Mouse (Mus musculus) heart, embryonic 14.5 days (tissue): ENCODE measurements around the gene Med14. TPM values are rescaled to one million over a fixed set of nuclear protein-coding genes. Genes with fewer than 3 reads are reported as not detected.

Source experiments
- ATAC-seq: fragments of 200-750 bp; cut with Nextera tagmentation; 2 replicates; pipeline ENCODE4 v1.8.0; 2017; ENCODE audit warnings: low read depth, moderate TSS enrichment; ENCODE audit not compliant: insufficient number of reproducible peaks, insufficient read depth, low FRiP score
- H3K27ac ChIP-seq, 2 experiments: fragments of 200-500 bp in 1 of 2; fragments of 300-500 bp in 1 of 2; sonication (generic) in 1 of 2; replicated peaks in 1 of 2; 2 replicates each; pipeline ENCODE4 v1.5.1; 2012 to 2014; ENCODE audit warnings: low read depth in 2 of 2, low read length in 2 of 2, control low read depth in 1 of 2, mild to moderate bottlenecking in 1 of 2, mixed read lengths in 1 of 2; ENCODE audit not compliant: control insufficient read depth in 1 of 2, insufficient read depth in 1 of 2
- H3K27me3 ChIP-seq: fragments of 300-500 bp; sonication (generic); 2 replicates; pipeline ENCODE4 v1.6.1; 2014; ENCODE audit warnings: mild to moderate bottlenecking, low read length, control low read depth; ENCODE audit not compliant: control insufficient read depth, insufficient read depth
- H3K36me3 ChIP-seq: fragments of 300-500 bp; sonication (generic); 2 replicates; pipeline ENCODE4 v1.6.1; 2014; ENCODE audit warnings: mild to moderate bottlenecking, control low read depth, low read length, mixed read lengths; ENCODE audit not compliant: control insufficient read depth, insufficient read depth
- H3K4me1 ChIP-seq, 2 experiments: fragments of 200-500 bp in 1 of 2; fragments of 300-500 bp in 1 of 2; sonication (generic) in 1 of 2; 2 replicates each; pipeline ENCODE4 v1.6.1; 2012 to 2014; ENCODE audit warnings: low read length in 2 of 2, control low read depth in 1 of 2, mixed read lengths in 1 of 2; ENCODE audit not compliant: control insufficient read depth in 2 of 2, insufficient read depth in 2 of 2
- H3K4me2 ChIP-seq: fragments of 300-500 bp; sonication (generic); 2 replicates; pipeline ENCODE4 v1.6.1; 2014; ENCODE audit warnings: mild to moderate bottlenecking, low read length
- H3K4me3 ChIP-seq, 2 experiments: fragments of 200-500 bp in 1 of 2; fragments of 300-500 bp in 1 of 2; sonication (generic) in 1 of 2; 2 replicates each; pipeline ENCODE4 v1.5.1; 2012 to 2014; ENCODE audit warnings: low read length in 2 of 2, mild to moderate bottlenecking in 2 of 2, control low read depth in 1 of 2, low read depth in 1 of 2, moderate library complexity in 1 of 2; ENCODE audit not compliant: control insufficient read depth in 1 of 2, insufficient read depth in 1 of 2
- H3K9ac ChIP-seq: fragments of 300-500 bp; sonication (generic); 2 replicates; pipeline ENCODE4 v1.6.1; 2014; ENCODE audit warnings: mild to moderate bottlenecking, low read length
- H3K9me3 ChIP-seq: fragments of 300-500 bp; sonication (generic); 2 replicates; pipeline ENCODE4 v1.6.1; 2016; ENCODE audit warnings: low read length, control low read depth; ENCODE audit not compliant: control insufficient read depth
- WGBS: fragments of 180-500 bp; shearing (Covaris S2); extraction: QIAGEN DNeasy Blood & Tissue Kit; methylation state at CpG from one replicate; pipeline ENCODE4 v1.1.7; 2014; 5-methylcytosine and 5-hydroxymethylcytosine counted together
- polyA plus RNA-seq: library from polyadenylated mRNA; unstranded; fragments of >200 nt; fragmentation: Nextera tagmentation; extraction: Ambion mirVana; gene quantifications from 2 replicates; pipeline ENCODE4 v1.2.1, GENCODE M21; 2014

Gene Med14
- polyA plus RNA-seq, 1 experiment from 2014 or later: 28.0 TPM

DNA sequence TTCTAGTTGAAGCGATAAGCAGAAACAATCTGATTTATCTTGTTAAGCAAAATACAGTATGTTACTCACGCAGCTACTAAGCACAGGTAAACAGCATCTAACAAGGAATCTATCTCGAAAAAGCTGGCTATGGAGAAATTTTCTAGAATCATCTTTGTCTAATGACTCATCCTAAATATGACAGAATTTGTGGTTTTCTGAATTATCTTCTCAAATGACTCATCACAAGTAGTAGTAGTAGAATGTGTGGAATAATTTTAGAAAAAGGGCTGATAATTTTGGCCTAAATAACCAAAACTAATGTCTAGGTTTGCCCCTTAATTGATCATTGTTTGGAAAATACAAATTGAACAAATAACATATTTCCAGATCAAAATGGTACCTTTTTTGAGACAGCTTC is 15.1 kb downstream of the Med14 start:
- ATAC-seq: no peak
- H3K9me3 ChIP-seq: no peaks in the 10 kb centered on the region
- H3K4me1 ChIP-seq: no peaks in the 10 kb centered on the region
- no peak overlapping the region for H3K27ac ChIP-seq
- no peak overlapping the region for H3K4me3 ChIP-seq
- 83% methylated on average over 3 of the region's 3 CpGs for WGBS
- H3K27me3 ChIP-seq: no peaks in the 10 kb centered on the region
- no peak overlapping the region for H3K4me2 ChIP-seq
- no peak overlapping the region for H3K9ac ChIP-seq
- peaks cover 34% of the 10 kb centered on the region for H3K36me3 ChIP-seq

DNA sequence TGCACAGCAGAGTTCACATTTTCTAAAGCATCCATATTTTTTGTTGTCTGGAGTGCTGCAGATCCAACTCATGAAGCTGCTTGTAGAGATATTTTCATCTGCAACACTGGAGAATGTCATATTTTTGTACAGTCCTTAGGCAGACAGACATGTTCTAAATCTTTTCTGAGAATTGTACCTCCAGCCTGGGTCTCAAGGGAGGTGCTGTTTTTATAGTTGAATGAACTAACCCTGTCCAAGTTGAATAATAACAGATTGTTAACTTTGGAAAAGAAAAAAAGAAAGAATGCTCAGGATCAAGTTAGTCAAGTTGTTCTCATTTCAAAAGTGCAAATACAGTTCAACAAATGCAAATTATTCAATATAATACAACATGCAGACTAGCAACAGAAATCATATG is 21.5 kb downstream of the Med14 start:
- Histone ChIP-seq H3K27ac (no peak overlapping the region), H3K36me3 (peaks cover 28% of the 10 kb centered on the region), H3K9ac (no peak overlapping the region), H3K4me2 (no peak overlapping the region), H3K4me1 (no peaks in the 10 kb centered on the region), H3K9me3 (no peaks in the 10 kb centered on the region), H3K4me3 (no peak overlapping the region), H3K27me3 (no peaks in the 10 kb centered on the region)
- no peak for ATAC-seq

GRCm38 (mm10) chrX:12716036-12716435 is 45.8 kb downstream of the Med14 start:
- peaks cover 72% of the 10 kb centered on the region for H3K36me3 ChIP-seq
- no peaks in the 10 kb centered on the region for H3K4me1 ChIP-seq
- WGBS: 80% methylated on average over 4 of the region's 4 CpGs
- H3K4me3 ChIP-seq: no peak overlapping the region
- no peaks in the 10 kb centered on the region for H3K27me3 ChIP-seq
- ATAC-seq: no peak
- no peak overlapping the region for H3K27ac ChIP-seq
- no peak overlapping the region for H3K9ac ChIP-seq
- no peak overlapping the region for H3K4me2 ChIP-seq
- no peaks in the 10 kb centered on the region for H3K9me3 ChIP-seq

- no peak overlapping the region for H3K27ac ChIP-seq
- no peak overlapping the region for H3K4me2 ChIP-seq
- H3K36me3 ChIP-seq: peaks cover 70% of the 10 kb centered on the region
- no peaks in the 10 kb centered on the region for H3K27me3 ChIP-seq
- no peak for ATAC-seq
- no peaks in the 10 kb centered on the region for H3K9me3 ChIP-seq
- no peak overlapping the region for H3K9ac ChIP-seq
- WGBS: 88% methylated on average over 7 of the region's 7 CpGs
- H3K4me3 ChIP-seq: no peak overlapping the region
- H3K4me1 ChIP-seq: no peaks in the 10 kb centered on the region
Observed at GRCm38 (mm10) chrX:12713796-12714195, 48.1 kb downstream of the Med14 start.

DNA sequence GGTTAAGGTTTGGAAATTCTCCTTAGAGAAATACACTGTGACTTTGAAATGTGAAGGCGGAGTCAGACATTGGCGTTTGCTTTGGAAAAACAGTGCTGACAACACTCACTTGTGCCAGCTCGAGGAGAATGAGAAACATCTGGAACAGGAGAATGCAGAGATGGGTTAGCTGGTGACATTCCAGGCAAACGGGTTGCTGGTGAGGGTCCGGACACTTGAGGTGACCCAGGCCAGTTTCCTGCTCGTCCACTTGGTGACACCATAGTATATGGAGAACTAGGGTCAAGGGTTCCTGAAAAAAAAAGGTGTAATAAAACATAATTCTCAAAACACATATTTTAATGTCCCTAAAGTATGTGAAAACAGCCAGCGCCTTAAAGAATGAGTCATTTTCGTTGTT is 75.0 kb downstream of the Med14 start:
- Histone ChIP-seq H3K9me3 (no peaks in the 10 kb centered on the region), H3K4me2 (no peak overlapping the region), H3K4me1 (no peaks in the 10 kb centered on the region), H3K36me3 (peaks cover 67% of the 10 kb centered on the region), H3K27ac (no peak overlapping the region), H3K27me3 (no peaks in the 10 kb centered on the region), H3K9ac (no peak overlapping the region), H3K4me3 (no peak overlapping the region)
- WGBS: 65% methylated on average over 8 of the region's 8 CpGs
- no peak for ATAC-seq

DNA sequence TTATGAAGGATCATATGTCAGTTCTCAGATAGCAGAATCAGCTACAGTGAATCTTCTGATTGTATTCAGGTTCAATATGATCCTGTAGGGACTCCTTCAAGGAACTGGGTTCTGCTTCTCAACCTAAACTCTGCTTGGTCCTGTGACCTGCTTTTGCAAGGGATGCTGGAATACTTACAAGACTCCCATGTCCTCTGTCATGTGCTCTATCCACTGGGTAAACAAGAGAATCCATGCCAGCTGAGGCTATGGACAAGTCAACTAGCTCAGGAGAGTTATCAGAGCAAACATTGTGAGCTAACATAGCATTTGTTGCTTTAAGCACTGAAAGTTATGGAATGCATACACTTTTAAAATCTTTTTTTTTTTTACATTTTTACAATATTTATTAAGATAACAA is 75.8 kb downstream of the Med14 start:
- Histone ChIP-seq H3K27ac (no peak overlapping the region), H3K4me1 (no peaks in the 10 kb centered on the region), H3K27me3 (no peaks in the 10 kb centered on the region), H3K4me2 (no peak overlapping the region), H3K36me3 (peaks cover 66% of the 10 kb centered on the region), H3K9ac (no peak overlapping the region), H3K4me3 (no peak overlapping the region), H3K9me3 (no peaks in the 10 kb centered on the region)
- no peak for ATAC-seq

DNA sequence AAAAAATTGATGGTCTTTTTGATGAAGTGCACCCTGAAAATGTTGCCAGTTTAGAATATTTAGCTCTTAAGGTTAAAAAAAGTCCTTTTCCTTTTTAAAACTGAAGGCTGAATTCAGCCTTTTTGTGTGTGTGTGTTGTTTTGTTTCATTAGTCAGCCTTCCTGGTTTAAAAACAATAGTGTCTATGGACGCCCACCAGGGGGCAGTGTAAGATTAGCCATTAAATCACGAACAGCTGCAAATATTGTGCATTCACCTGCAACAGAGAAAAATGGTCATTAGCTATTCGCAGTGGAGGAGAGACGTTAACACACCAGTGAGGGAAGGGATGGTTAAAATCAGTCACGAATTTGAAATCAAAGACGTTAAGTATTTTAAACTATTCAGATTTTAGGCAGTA is 84.5 kb downstream of the Med14 start:
- H3K27me3 ChIP-seq: no peaks in the 10 kb centered on the region
- H3K36me3 ChIP-seq: peaks cover 38% of the 10 kb centered on the region
- no peaks in the 10 kb centered on the region for H3K9me3 ChIP-seq
- H3K4me2 ChIP-seq: no peak overlapping the region
- no peaks in the 10 kb centered on the region for H3K4me1 ChIP-seq
- no peak for ATAC-seq
- 25% methylated on average over 6 of the region's 6 CpGs for WGBS
- no peak overlapping the region for H3K9ac ChIP-seq
- no peak overlapping the region for H3K27ac ChIP-seq
- H3K4me3 ChIP-seq: no peak overlapping the region

GRCm38 (mm10) chrX:12673054-12673775 is 88.7 kb downstream of the Med14 start, which contains the start of gene 1810030O07Rik:
Gene 1810030O07Rik, minus strand, starts transcription at chrX:12673668.
- Histone ChIP-seq H3K27me3 (no peaks in the 10 kb centered on the region), H3K36me3 (peaks cover 15% of the 10 kb centered on the region; the same call in 1 of the 2 replicates), H3K9ac (peak within 1 kb of the TSS; percentile 84), H3K4me2 (peak within 1 kb of the TSS; percentile 61), H3K4me1 (no peaks in the 10 kb centered on the region; a peak in 2 of 4 replicates), H3K27ac (peak within 1 kb of the TSS; percentile 89 to 91), H3K9me3 (no peaks in the 10 kb centered on the region), H3K4me3 (peak within 1 kb of the TSS; percentile 69 to 96)
- peak; percentile 98 for ATAC-seq
- 6% methylated on average over 42 of the region's 42 CpGs for WGBS
